Mouse (Mus musculus): Measurements from ENCODE around the gene Rasd2. TPM values are rescaled to one million over a fixed set of nuclear protein-coding genes. Genes with fewer than 3 reads are reported as not detected.
A peak's percentile ranks its signal among the peaks of the same experiment; 100 is the strongest.

The Rasd2 gene
- polyA plus RNA-seq (2016; fragmentation: Nextera tagmentation; extraction: Ambion mirVana): 0.14 and 0.27 TPM in 2 replicates

GRCm38 (mm10) chr8:75213686-75214085 lies at the start of gene Rasd2:
TSS of gene Rasd2 (plus strand) at chr8:75213944.
- H3K27me3 ChIP-seq: peaks cover 90% of the 10 kb centered on the region
- no peaks in the 10 kb centered on the region for H3K9me3 ChIP-seq
- H3K4me3 ChIP-seq (replicated peaks): peak within 1 kb of the TSS; percentile 50
- WGBS: 1% methylated on average over 42 of the region's 42 CpGs
- H3K4me2 ChIP-seq: peak within 1 kb of the TSS; percentile 91
- H3K36me3 ChIP-seq: no peaks in the 10 kb centered on the region
- peaks cover 7% of the 10 kb centered on the region for H3K4me1 ChIP-seq (replicated peaks)
- H3K27ac ChIP-seq: no peak within 1 kb of the TSS
- H3K9ac ChIP-seq (replicated peaks): peak within 1 kb of the TSS; percentile 45
- no peak for ATAC-seq (ENCODE audit: insufficient number of reproducible peaks, insufficient read depth, low FRiP score, low TSS enrichment, low read depth)

- H3K4me1 ChIP-seq (replicated peaks): no peaks in the 10 kb centered on the region
- H3K27ac ChIP-seq: no peak overlapping the region
- no peak for ATAC-seq (ENCODE audit: insufficient number of reproducible peaks, insufficient read depth, low FRiP score, low TSS enrichment, low read depth)
- WGBS: 68% methylated on average over 5 of the region's 5 CpGs
- no peak overlapping the region for H3K4me2 ChIP-seq
- H3K36me3 ChIP-seq: no peaks in the 10 kb centered on the region
- no peaks in the 10 kb centered on the region for H3K27me3 ChIP-seq
- no peak overlapping the region for H3K4me3 ChIP-seq (replicated peaks)
- no peaks in the 10 kb centered on the region for H3K9me3 ChIP-seq
- H3K9ac ChIP-seq (replicated peaks): no peak overlapping the region
These were observed 44.4 kb upstream of the Rasd2 start for GRCm38 (mm10) chr8:75169363-75169762.

GRCm38 (mm10) chr8:75172009-75172685 lies 41.6 kb upstream of the Rasd2 start:
- Histone ChIP-seq H3K27me3 (no peaks in the 10 kb centered on the region), H3K4me3 (replicated peaks) (no peak overlapping the region), H3K9me3 (no peaks in the 10 kb centered on the region), H3K27ac (no peak overlapping the region), H3K4me2 (no peak overlapping the region), H3K4me1 (replicated peaks) (no peaks in the 10 kb centered on the region), H3K9ac (replicated peaks) (no peak overlapping the region), H3K36me3 (no peaks in the 10 kb centered on the region)
- ATAC-seq (ENCODE audit: insufficient number of reproducible peaks, insufficient read depth, low FRiP score, low TSS enrichment, low read depth): no peak
- WGBS: 82% methylated on average over 6 of the region's 6 CpGs

GRCm38 (mm10) chr8:75193022-75193421 lies 20.7 kb upstream of the Rasd2 start:
- Histone ChIP-seq H3K36me3 (no peaks in the 10 kb centered on the region), H3K4me2 (no peak overlapping the region), H3K9me3 (no peaks in the 10 kb centered on the region), H3K27me3 (no peaks in the 10 kb centered on the region), H3K4me3 (replicated peaks) (no peak overlapping the region), H3K4me1 (replicated peaks) (no peaks in the 10 kb centered on the region), H3K27ac (no peak overlapping the region), H3K9ac (replicated peaks) (no peak overlapping the region)
- no peak for ATAC-seq (ENCODE audit: insufficient number of reproducible peaks, insufficient read depth, low FRiP score, low TSS enrichment, low read depth)
- WGBS: 80% methylated on average over 3 of the region's 3 CpGs

- Histone ChIP-seq H3K36me3 (no peaks in the 10 kb centered on the region), H3K4me2 (no peak overlapping the region), H3K27me3 (no peaks in the 10 kb centered on the region), H3K27ac (no peak overlapping the region), H3K9ac (replicated peaks) (no peak overlapping the region), H3K4me1 (replicated peaks) (no peaks in the 10 kb centered on the region), H3K9me3 (no peaks in the 10 kb centered on the region), H3K4me3 (replicated peaks) (no peak overlapping the region)
- ATAC-seq (ENCODE audit: insufficient number of reproducible peaks, insufficient read depth, low FRiP score, low TSS enrichment, low read depth): no peak
- WGBS: 52% methylated on average over 4 of the region's 4 CpGs
These were observed 19.2 kb upstream of the Rasd2 start for GRCm38 (mm10) chr8:75194473-75195071.

GRCm38 (mm10) chr8:75197170-75197569 lies 16.6 kb upstream of the Rasd2 start:
- Histone ChIP-seq H3K9me3 (no peaks in the 10 kb centered on the region), H3K36me3 (no peaks in the 10 kb centered on the region), H3K27ac (no peak overlapping the region), H3K4me3 (replicated peaks) (no peak overlapping the region), H3K4me1 (replicated peaks) (no peaks in the 10 kb centered on the region), H3K27me3 (no peaks in the 10 kb centered on the region), H3K9ac (replicated peaks) (no peak overlapping the region), H3K4me2 (no peak overlapping the region)
- ATAC-seq (ENCODE audit: insufficient number of reproducible peaks, insufficient read depth, low FRiP score, low TSS enrichment, low read depth): no peak
- WGBS: 73% methylated on average over 3 of the region's 3 CpGs

GRCm38 (mm10) chr8:75197862-75198261 lies 15.9 kb upstream of the Rasd2 start:
- Histone ChIP-seq H3K9ac (replicated peaks) (no peak overlapping the region), H3K4me2 (no peak overlapping the region), H3K4me1 (replicated peaks) (no peaks in the 10 kb centered on the region), H3K27ac (no peak overlapping the region), H3K27me3 (no peaks in the 10 kb centered on the region), H3K36me3 (no peaks in the 10 kb centered on the region), H3K9me3 (no peaks in the 10 kb centered on the region), H3K4me3 (replicated peaks) (no peak overlapping the region)
- no peak for ATAC-seq (ENCODE audit: insufficient number of reproducible peaks, insufficient read depth, low FRiP score, low TSS enrichment, low read depth)
- WGBS: 69% methylated on average over 4 of the region's 4 CpGs

- no peak for ATAC-seq (ENCODE audit: insufficient number of reproducible peaks, insufficient read depth, low FRiP score, low TSS enrichment, low read depth)
- no peak overlapping the region for H3K4me3 ChIP-seq (replicated peaks)
- no peak overlapping the region for H3K9ac ChIP-seq (replicated peaks)
- no peaks in the 10 kb centered on the region for H3K36me3 ChIP-seq
- no peak overlapping the region for H3K27ac ChIP-seq
- H3K27me3 ChIP-seq: no peaks in the 10 kb centered on the region
- no peaks in the 10 kb centered on the region for H3K4me1 ChIP-seq (replicated peaks)
- no peak overlapping the region for H3K4me2 ChIP-seq
- H3K9me3 ChIP-seq: no peaks in the 10 kb centered on the region
These were observed 15.4 kb upstream of the Rasd2 start for GRCm38 (mm10) chr8:75198300-75198699.

- Histone ChIP-seq H3K4me2 (no peak overlapping the region), H3K27ac (no peak overlapping the region), H3K4me3 (replicated peaks) (no peak overlapping the region), H3K27me3 (no peaks in the 10 kb centered on the region), H3K4me1 (replicated peaks) (no peaks in the 10 kb centered on the region), H3K9ac (replicated peaks) (no peak overlapping the region), H3K36me3 (no peaks in the 10 kb centered on the region), H3K9me3 (no peaks in the 10 kb centered on the region)
- no peak for ATAC-seq (ENCODE audit: insufficient number of reproducible peaks, insufficient read depth, low FRiP score, low TSS enrichment, low read depth)
- 66% methylated on average over 5 of the region's 5 CpGs for WGBS
These were observed 14.6 kb upstream of the Rasd2 start for GRCm38 (mm10) chr8:75198988-75199765.

GRCm38 (mm10) chr8:75199914-75200313 lies 13.8 kb upstream of the Rasd2 start:
- H3K9me3 ChIP-seq: no peaks in the 10 kb centered on the region
- no peak overlapping the region for H3K4me3 ChIP-seq (replicated peaks)
- no peak for ATAC-seq (ENCODE audit: insufficient number of reproducible peaks, insufficient read depth, low FRiP score, low TSS enrichment, low read depth)
- 53% methylated on average over 1 of the region's 1 CpGs for WGBS
- H3K9ac ChIP-seq (replicated peaks): no peak overlapping the region
- H3K4me1 ChIP-seq (replicated peaks): no peaks in the 10 kb centered on the region
- no peak overlapping the region for H3K27ac ChIP-seq
- no peaks in the 10 kb centered on the region for H3K36me3 ChIP-seq
- H3K27me3 ChIP-seq: no peaks in the 10 kb centered on the region
- no peak overlapping the region for H3K4me2 ChIP-seq

GRCm38 (mm10) chr8:75202041-75202656 lies 11.6 kb upstream of the Rasd2 start:
- H3K9me3 ChIP-seq: no peaks in the 10 kb centered on the region
- H3K36me3 ChIP-seq: no peaks in the 10 kb centered on the region
- no peak overlapping the region for H3K4me3 ChIP-seq (replicated peaks)
- H3K4me1 ChIP-seq (replicated peaks): no peaks in the 10 kb centered on the region
- WGBS: 55% methylated on average over 8 of the region's 8 CpGs
- H3K27ac ChIP-seq: no peak overlapping the region
- no peak overlapping the region for H3K9ac ChIP-seq (replicated peaks)
- no peak overlapping the region for H3K4me2 ChIP-seq
- no peak for ATAC-seq (ENCODE audit: insufficient number of reproducible peaks, insufficient read depth, low FRiP score, low TSS enrichment, low read depth)
- H3K27me3 ChIP-seq: no peaks in the 10 kb centered on the region
